Mouse (Mus musculus) heart, adult 8-10 months (tissue): ENCODE results near the gene Il13ra1. TPM values are rescaled to one million over a fixed set of nuclear protein-coding genes. Genes with fewer than 3 reads are reported as not detected.

Experiments
- DNase-seq: peaks from one replicate; pipeline ENCODE4 v3.0.0; 2022; ENCODE audit warnings: low spot score
- total RNA-seq, 4 experiments: library from RNA; stranded (reverse); gene quantifications; 2 replicates each; pipeline ENCODE4 v1.2.4; 2022

Il13ra1 gene
- total RNA-seq, 4 experiments from 2014 or later = 23.2 to 32.6 (median 30.3) TPM

GRCm38 (mm10) chrX:36195736-36196525, 84.0 kb downstream of the Il13ra1 start, which contains the start of gene Zcchc12:
TSS of gene Zcchc12 (plus strand) at chrX:36195904.
- no peak for DNase-seq

DNA sequence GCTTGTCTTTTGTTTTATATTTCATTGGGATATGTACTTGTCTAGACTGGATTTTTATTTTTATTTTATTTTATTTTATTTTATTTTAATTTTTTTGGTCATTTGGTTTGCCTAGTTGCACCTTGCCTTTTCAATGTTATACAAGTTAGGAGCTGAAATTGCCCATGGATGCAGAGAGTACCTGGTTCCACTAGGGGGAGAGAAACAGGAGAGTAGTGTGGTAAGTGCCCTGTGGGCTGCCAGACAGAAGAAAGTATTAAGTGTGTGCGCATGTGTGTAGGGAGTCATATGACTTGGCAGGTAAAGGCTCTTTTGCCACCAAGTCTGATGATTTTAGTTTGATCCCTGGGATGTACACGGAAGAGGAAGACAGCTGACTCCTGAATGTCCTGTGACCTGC, 97.6 kb downstream of the Il13ra1 start:
- no peak for DNase-seq

DNA sequence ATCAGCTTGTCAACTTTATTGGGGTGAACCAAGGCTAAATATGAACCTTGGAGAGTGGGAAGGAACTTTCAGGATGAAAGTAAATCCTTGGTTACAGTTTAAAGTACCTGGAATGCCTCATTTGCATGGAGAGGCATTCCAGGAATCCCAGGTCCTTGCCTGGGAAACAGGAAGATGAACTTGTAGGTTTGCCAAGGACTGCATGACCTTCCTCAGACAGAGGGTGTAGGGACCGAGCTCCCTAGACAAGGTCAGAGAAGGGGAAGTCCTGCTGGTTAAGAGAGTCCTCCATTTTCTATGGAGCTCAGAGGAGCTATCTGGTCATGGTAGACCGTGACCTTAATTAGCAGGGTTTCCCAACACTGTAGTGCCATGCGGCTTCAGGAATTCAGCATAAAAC, 99.3 kb downstream of the Il13ra1 start:
- DNase-seq = no peak

Other genes with a start within 250 kb of the Il13ra1 start
- gene Dock11, start 223.3 kb upstream of the Il13ra1 start, total RNA-seq = 1 to 10 TPM; 3.0 to 3.6 (median 3.2) TPM
- under 1 TPM in 2 of 4 experiments, not detected in 2; 0.11 to 0.19 TPM for gene Zcchc12, start 83.8 kb downstream of the Il13ra1 start, total RNA-seq
- gene Lonrf3, start 216.2 kb downstream of the Il13ra1 start, total RNA-seq = 1 to 10 TPM in 2 of 4 experiments, under 1 TPM in 2; 0.66 to 1.5 (median 1.0) TPM